Mouse (Mus musculus): ENCODE measurements around the gene Ccnt2. TPM values are rescaled to one million over a fixed set of nuclear protein-coding genes. Genes with fewer than 3 reads are reported as not detected.
"Not testable (repeated sequence)": the region's sequence is repeated elsewhere in the genome, so short reads cannot be mapped to it uniquely, and the experiment has no call there.

Ccnt2 gene
- 10 to 100 TPM; 61.7 to 83.7 (median 73.7) TPM for total RNA-seq (2022)

DNA sequence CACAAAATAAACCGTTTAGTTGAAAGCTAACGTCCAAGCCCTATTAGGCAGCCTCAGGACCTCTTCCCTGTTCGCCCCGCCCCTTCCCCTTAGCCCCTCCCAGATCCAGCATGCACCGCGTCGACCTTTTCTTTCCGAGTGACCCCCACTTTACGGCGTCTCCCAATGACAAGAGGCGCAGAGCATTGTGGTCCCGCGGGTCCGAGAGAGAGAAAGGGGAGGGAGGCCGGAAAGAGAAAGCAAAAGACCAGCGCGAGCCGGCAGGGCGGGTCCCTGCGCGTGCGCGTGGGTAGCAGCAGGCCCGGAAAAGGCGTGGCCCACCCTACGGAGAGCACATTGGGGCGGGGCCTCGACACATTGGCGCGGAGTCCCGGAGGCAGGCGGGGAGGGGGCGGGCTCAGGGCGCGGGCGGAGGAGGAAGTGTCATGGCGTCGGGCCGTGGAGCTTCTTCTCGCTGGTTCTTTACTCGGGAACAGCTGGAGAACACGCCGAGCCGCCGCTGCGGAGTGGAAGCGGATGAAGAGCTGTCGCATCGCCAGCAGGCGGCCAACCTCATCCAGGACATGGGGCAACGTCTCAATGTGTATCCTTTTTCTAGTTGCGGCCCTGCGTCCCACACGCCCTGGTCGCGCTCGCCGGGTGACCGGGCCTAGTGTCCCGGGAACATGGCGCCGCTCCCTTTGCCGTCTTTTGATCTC, at the start of gene Ccnt2:
Ccnt2 (plus strand) TSS at position 362 of the 698 bp plus-strand sequence.
- DNase-seq (ENCODE audit: low spot score in 2 of 2) = peak; percentile 99

DNA sequence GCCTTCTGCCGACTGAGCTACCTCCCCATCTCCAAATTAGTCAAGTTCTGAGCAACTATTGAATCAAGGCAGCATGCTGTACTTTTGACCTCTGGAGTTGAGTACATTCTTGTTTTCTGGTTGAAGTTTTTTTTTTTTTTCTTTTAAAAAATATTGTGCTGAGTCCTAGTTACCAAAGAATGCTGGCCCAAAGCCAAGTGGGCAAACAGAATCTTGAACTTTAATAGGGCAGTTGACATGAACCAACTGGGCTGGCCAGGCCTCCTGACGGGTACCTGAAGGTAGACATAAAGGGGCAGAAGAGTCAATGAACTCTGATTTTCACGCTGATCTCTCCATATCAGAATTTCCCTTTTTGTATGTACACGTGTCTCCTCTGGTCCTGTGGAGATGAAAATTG, 44.9 kb upstream of the Ccnt2 start, which contains the start of gene Acmsd:
Acmsd (plus strand) TSS at position 318 of the 400 bp plus-strand sequence.
- no peak for DNase-seq (ENCODE audit: low spot score in 2 of 2)

GRCm38 (mm10) chr1:127731086-127731485, 42.9 kb upstream of the Ccnt2 start:
- DNase-seq (ENCODE audit: low spot score in 2 of 2) = no peak

DNA sequence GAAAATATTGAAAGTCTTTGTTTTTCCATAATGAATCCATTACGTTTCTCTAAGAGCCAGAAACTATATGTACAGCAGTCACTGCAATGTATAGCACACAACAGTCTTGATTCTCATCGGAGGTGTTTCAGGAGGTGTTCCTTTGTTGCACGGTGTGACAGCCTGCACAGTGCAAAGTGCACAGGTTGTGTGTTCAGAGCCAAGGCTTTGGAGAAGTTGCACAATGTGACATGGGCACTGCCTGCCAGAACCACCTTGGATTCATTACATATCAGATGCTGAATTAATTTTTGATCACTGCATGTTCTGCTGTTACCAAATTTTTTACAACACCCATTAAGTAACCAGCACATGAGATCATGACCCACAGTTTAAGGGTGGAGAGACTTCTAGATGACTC, 41.5 kb upstream of the Ccnt2 start:
- no peak for DNase-seq (ENCODE audit: low spot score in 2 of 2)

DNA sequence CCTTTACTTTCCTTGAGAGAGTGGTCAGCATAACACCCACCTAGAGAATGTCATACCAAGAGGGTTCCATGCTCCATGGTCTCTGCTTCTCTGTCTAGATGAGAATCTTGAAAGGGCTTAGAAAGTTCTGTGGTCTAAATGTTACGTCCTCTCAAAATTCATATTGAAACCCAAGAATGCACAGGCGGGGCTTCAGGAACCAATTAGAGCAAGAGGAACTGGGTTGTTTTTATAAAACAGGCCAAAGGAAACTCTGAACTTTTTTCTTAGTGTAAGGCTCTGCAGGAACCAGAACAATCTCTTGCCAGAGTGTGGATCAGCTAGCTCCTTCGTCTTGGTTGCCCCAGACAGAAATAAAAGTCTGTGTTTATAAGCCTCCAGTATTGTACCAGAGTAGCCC, 41.1 kb upstream of the Ccnt2 start:
- no peak for DNase-seq (ENCODE audit: low spot score in 2 of 2)

GRCm38 (mm10) chr1:127735356-127735755, 38.6 kb upstream of the Ccnt2 start:
- no peak for DNase-seq (ENCODE audit: low spot score in 2 of 2)

DNA sequence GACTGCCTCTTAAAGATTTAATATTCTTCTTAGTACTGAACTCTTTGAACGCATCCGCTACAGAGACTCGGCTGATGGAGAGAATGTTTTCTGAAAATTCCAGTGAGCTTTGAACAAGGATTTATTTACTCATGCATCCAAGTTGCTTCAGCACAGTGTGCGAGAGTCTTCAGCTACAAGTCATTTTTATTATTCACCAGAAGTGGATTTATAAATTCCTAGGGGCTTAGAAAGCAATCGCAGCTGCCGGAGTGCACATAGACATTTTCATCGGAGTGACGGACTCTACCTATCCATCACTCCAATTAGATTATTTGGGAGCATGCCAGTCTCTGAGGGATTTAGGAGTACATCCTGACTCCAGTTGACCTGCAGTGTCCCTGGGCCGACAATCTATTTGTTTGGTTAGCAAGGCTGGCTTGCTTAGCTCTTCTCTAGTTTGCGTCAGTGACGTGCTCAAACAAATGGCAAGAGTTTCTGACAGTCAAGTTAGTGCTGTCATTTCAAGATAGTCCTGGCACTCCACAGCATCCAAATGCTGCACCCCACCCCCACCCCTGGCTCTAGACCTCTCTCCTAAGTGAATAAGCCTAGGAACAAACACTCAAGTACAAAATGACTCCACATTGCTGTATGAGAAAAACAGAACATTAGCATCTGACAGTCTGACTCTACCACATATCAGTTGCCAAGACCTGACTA, 23.4 kb upstream of the Ccnt2 start:
- no peak for DNase-seq (ENCODE audit: low spot score in 2 of 2)

- DNase-seq (ENCODE audit: low spot score in 2 of 2) = no peak
Measured at GRCm38 (mm10) chr1:127755806-127756205, 18.2 kb upstream of the Ccnt2 start.

GRCm38 (mm10) chr1:127756331-127757163, 17.4 kb upstream of the Ccnt2 start:
- no peak for DNase-seq (ENCODE audit: low spot score in 2 of 2)

GRCm38 (mm10) chr1:127757164-127757545, 16.8 kb upstream of the Ccnt2 start:
- not testable (repeated sequence) for DNase-seq (ENCODE audit: low spot score in 2 of 2)

- DNase-seq (ENCODE audit: low spot score in 2 of 2) = no peak
Measured at GRCm38 (mm10) chr1:127765468-127765867, 8.5 kb upstream of the Ccnt2 start.

DNA sequence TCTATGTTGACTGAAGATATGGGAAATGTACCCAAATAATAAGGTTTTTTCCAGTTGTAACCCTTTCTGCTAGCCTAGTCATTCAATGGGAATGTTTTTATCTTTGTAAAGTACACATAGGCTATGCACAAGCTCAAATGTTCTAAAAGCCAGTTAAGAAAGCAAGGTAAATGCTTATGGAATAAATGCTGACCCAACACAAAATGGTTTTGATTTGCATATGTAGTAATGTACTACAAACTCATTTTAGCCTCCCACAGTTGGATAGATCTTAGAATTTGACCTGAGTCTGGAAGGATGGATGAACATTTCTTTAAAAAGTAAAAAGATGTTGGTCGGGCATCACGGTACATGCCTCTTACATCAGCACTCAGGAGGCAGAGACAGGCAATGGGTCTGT, 7.2 kb upstream of the Ccnt2 start:
- no peak for DNase-seq (ENCODE audit: low spot score in 2 of 2)

DNA sequence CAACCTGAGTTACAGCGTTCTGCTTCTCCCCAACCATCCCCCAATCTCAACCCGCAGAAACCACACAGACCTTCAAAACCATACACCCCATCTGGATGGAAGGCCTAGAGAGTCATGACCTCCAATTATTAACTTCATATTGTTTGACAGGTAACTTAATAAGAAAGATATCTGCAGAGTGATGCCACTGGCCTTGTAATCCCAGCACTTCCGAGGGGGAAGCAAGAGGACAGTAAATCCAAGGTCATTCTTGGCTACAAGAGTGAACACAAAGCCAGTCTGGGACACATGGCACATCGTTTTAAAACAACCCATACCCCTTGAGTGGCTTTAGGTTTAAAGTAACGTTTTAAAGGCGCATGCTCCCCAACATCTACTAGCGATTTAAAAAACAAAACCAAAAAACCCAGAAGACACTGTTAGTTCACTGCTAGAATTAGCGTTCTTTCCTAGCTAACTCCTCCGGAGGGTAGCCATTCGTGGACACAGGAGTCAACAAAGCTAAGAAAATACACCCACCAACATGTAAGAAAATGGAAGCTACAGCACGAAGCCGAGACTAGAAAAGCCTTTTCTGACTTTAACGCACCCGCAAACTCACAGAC, 664 bp upstream of the Ccnt2 start:
- DNase-seq (ENCODE audit: low spot score in 2 of 2) = no peak

GRCm38 (mm10) chr1:127774501-127774880, 527 bp downstream of the Ccnt2 start:
- DNase-seq (ENCODE audit: low spot score in 2 of 2) = no peak

DNA sequence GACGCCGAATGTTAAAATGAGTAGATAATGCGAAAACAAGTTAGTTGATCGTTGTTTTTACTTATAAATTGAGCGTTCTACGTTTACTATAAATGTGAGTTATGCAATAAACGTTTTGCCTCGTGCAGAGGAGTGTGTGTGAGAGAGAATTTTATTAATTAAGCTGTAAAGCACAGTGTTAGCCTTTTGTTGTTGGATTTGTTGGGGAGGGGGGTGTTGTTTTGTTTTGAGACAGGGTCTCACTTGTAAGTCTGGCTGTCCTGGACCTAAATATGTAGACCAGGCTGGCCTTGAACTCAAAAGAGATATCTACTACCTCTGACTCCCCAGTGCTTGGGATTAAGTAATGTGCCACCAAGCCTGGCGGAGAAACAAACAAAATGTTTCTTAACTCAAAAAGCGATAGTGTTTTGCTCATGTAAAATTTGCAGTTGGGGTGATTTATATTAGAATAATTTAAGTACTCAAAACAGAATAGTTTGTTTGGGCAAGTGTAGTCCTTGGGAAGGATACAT, 1.3 kb downstream of the Ccnt2 start:
- no peak for DNase-seq (ENCODE audit: low spot score in 2 of 2)

DNA sequence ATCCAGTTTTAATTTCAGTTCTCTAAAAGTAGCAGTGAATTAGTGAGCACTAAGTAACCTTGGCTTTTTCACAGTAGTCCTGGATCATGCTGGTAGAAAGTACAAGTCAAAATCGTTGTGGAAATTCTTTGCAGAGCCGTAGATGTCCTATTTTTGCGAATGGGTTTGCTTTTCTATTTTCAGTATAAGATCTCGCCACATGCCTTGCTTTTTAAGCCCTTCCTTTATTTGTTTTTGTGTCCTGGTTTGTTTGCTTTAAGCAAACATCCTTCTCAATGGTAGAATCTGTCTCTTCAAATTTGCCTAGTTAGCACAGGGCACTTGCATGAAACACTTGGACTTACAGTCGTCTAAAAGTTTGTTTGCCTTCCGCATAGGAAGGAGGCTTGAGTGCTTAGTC, 2.3 kb downstream of the Ccnt2 start:
- DNase-seq (ENCODE audit: low spot score in 2 of 2) = no peak

- no peak for DNase-seq (ENCODE audit: low spot score in 2 of 2)
Measured at GRCm38 (mm10) chr1:127778611-127779010, 4.6 kb downstream of the Ccnt2 start.

GRCm38 (mm10) chr1:127780142-127780541, 6.2 kb downstream of the Ccnt2 start:
- DNase-seq (ENCODE audit: low spot score in 2 of 2) = no peak

- DNase-seq (ENCODE audit: low spot score in 2 of 2) = no peak
Measured at GRCm38 (mm10) chr1:127780849-127781248, 6.9 kb downstream of the Ccnt2 start.

- DNase-seq (ENCODE audit: low spot score in 2 of 2) = no peak
Measured at GRCm38 (mm10) chr1:127783862-127784261, 9.9 kb downstream of the Ccnt2 start.

DNA sequence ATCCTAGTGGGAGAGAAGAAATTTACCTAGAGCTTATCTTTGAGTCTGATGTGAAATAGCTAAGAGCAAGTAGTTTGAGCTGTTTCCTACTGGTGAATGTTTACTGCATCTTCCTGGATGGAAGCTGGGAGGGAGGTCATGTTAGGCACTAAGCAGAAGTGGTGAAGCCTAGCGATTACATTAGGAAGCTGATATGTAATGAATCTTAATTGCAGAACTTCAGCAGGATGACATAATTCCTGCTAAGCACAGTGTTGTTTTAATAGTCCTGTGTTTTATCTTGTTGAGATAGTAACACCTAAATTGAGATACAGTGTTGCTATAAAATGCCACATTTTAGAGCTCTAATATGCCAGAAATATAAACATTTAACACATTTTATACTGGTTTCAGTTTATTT, 11.9 kb downstream of the Ccnt2 start:
- DNase-seq (ENCODE audit: low spot score in 2 of 2) = no peak
